Mouse (Mus musculus): ENCODE results near the gene Tmem37.

GRCm38 (mm10) chr1:120030474-120030873 lies 43.4 kb downstream of the Tmem37 start:
- TF ChIP-seq ZC3H11A (IDR thresholded peaks at IDR 0.05; ENCODE audit: borderline replicate concordance, low read depth, low read length) (no peak), CHD2 (IDR thresholded peaks at IDR 0.05; ENCODE audit: low read depth, low read length) (no peak)

All from ES-E14 (cell line).